Mouse (Mus musculus): ENCODE data around the gene Sars2.

Gene Sars2

DNA sequence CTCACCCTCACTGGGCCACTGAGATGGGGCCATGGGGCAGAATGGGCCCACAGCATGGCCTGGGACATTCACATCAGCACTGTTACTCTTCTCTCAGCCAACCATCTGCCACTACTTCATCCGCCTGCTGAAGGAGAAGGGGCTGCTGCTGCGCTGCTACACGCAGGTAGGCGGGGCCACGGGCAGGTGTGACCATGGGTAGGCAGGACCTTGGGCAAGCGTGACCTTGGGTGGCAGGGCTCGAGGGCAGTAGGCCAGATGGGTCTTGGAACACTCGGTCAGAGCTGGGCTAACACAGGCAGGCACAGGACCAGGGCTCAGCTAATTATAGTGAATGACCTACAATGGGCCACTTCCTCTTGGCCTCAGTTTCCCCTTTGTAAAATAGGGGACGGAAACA is 37.0 kb downstream of the Sars2 start:
- DNase-seq (ENCODE audit: low read depth), result no peak

DNA sequence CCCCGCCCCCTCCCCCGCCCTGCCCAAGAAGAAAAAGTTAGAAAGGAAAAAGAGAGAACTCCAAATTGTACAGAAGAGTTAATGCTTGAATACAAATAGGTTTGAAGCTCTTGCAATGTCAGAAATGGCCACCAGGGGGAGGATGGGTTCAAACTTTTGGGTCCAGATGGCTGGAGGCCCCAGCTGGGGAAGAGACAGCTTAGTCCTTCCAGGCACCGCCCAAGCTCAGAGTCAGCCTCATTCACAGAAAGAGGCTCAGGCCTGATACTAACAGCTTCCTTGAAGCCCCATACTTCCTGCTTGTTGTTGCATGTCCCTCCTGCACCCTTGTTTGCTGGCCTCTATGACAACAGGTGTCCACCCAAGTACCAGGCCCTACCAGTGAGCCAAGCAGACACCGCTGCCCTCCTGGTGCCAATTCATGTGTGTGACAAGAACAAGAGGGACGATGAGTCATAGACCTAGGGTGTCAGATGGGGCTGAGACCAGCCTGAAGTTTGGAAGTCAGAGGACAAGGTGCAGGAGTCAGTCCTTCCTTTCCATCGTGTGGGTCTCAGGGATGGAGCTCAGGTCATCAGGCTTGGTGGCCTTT is 38.4 kb downstream of the Sars2 start:
- peak; percentile 87 for DNase-seq (ENCODE audit: low read depth)

DNA sequence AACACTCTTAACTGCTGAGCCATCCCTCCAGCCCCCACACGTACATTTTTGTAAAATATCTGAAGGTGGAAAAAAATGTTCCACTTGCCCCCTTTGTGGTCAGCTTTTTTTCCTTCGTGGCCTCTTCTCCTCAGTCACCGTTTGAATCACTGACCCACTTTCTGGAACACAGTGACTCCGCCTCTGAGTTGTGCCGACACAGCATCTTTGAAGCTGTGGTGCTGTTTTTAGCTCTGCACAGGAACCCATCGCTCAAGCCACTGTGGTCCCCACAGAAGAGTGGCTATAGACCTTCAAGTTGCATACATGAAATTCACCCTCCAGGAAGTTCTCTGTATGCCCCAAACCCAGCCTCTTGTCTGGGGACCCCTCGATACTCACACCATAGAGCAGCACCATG is 39.1 kb downstream of the Sars2 start:
- peak; percentile 45 for DNase-seq (ENCODE audit: low read depth)

DNA sequence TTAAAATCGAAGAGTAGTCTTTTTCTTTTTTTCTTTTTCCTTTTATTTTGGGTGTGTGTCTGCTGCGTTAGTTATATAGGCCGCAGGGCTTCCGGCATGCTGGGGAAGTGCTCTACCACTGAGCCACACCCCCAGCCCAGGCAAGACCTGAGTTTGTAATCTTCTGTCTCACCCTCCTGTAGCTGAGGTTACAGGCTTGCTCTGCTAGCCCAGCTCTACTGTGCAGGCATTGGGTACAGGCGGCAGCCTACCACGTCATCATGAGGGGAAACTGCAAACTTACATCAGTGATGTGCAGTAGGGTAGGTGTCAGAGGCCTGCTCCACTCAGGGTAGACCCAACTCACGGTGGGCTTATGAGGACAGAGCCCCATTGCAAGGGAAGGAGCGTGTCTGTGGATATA is 39.5 kb downstream of the Sars2 start:
- no peak for DNase-seq (ENCODE audit: low read depth)

DNA sequence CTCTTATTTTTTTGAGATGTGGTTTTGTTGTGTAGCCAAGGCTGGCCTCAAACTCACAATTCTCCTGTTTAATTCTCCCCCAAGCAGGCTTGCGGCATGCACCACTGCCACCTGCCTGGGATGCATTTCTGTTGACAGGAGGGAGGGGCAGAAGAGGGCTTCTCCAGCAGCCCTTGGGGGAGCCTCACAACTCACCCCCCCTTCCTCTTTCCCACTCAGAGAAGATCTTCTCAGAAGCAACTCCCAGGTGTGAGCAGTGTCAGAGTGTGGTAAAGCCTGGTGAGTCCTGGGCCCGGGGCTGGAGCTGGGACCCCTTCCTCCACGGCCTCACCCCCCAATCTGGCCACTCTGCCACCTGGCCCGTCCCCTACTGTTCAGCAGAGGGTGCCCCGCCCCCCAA is 43.4 kb downstream of the Sars2 start:
- DNase-seq (ENCODE audit: low read depth), result no peak

DNA sequence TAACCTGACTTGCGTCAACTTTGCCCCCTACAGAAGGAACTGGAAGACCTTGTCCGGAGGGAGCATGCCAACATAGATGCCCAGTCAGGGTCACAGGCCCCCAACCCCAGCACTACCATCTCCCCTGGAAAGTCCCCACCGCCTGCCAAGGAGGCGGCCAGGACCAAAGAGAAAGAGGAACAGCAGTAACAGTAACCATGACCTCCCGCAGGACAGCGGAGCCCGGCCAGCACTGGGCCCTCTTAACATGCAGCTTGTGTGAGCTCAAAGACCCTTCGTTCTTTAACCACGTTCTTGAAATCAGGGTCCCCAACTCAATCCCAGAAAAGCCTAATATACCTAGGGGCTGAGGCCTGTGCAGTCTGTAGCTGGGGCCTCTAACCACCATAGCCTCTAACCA is 46.1 kb downstream of the Sars2 start:
- DNase-seq (ENCODE audit: low read depth), result no peak

DNA sequence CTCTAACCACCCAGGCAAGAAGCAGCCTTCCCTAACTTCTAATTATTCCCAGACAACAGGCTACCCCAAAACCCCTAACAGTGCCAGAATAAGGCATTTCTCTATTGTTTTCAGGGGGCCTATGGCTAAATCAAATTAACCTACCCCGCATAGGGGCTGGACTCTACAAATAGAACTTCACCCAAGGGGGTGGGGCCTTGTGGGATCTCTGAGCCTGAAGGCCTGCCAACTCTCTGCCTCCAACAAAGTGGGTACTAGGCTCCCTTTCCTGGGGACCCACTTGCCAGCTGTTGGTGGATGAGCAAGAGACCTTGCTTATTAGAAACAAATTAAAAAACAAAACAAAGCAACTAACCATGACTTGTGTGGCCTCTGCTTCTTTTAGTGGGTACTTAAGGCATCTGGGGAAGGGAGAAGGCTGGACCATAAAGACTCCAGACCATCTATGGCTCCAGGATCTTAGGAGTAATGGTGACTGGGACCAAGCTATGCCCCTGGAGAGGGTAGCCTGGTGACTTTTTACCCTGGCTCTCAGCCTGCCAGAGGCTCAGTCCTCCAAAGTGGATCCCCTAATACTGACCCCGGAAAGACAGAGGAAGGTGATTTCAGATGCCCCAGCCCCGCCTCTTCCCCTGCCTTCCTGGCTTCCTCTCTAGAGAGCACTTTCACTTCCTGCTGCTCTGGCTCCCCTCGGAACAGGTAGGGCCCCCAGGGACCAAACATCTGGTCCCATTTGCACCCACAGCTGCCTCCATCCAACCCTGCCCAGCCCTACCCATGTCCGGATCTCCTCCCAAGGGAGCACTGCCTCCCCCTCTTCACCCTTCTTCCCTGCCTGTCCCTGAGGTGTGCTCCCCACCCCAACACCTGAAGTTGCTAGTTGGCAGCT is 46.8 kb downstream of the Sars2 start, which contains the start of gene Rinl:
Gene Rinl (plus strand): TSS at position 663 of the 889 bp plus-strand sequence.
- DNase-seq (ENCODE audit: low read depth), result no peak

DNA sequence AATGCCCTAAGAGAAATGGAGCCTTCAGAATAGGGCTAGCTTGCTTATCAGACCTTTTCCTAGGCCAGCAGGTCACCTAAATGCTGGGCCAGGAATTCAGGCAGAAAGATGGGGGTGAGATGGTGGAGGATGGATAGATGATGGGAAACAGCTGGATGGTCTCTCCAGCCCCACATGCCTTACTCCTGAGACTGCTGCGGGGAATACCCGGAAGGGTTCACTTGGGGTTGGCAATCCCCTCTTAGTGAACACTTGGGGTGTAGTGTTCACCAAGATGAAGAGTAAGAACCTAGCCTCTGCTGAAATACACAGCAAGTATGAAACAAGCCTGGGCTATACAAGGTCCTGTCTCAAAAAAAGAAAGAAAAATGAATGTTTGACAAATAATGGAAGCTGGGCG is 47.4 kb downstream of the Sars2 start:
- no peak for DNase-seq (ENCODE audit: low read depth)

DNA sequence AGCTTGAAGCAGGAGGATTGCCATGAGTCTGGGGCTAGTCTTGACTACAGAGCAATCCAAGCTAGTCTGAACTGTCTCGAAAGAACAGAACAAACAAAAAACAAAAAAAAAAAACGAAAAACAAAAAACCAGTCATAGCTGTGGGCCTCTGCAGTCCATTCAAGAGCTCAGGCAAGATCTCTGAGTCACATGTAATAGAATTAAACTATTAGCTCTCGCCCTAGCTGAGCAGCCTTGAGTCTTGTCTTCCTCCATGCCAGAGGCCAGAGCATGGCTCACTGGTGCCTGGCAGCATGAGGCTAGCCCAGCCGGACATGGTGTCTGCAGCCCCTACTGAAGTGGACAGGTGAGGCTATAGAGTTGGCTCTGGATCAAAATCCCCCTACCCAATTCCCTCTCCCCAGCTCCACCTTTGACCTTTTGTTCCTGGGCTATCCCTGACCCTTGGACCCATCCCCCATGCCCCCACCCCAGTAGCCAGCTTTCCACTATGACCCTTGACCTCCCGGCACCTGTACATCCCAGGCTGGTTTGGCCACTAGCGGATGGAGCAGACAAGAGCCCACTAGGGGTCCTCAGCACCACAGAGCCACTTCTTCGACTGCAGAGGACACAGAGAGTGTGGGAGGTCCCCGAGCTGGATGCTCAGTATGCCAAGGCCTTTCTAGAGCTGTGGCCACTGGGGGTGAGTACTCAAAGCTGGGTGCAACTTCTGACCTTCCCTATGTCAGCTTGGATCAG is 48.4 kb downstream of the Sars2 start:
- no peak for DNase-seq (ENCODE audit: low read depth)

DNA sequence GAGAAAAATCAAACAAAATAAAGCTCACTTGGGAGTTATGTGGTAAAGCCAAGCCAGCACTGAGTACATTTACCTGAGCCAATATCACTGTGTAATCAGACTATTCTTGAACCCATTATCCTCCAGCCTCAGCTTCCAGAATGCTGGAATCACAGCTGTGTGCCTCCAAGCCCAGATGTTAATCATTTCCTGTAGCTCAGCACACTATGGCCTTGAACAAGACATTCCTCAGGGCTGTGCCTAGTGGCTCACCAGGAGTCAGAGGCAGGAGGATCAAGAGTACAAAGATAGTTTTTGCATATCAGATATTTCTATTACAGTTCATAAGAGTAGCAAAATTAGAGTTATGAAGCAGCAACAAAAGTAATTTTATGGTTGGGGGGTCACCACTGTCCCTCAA is 49.9 kb downstream of the Sars2 start:
- DNase-seq (ENCODE audit: low read depth), result no peak

DNA sequence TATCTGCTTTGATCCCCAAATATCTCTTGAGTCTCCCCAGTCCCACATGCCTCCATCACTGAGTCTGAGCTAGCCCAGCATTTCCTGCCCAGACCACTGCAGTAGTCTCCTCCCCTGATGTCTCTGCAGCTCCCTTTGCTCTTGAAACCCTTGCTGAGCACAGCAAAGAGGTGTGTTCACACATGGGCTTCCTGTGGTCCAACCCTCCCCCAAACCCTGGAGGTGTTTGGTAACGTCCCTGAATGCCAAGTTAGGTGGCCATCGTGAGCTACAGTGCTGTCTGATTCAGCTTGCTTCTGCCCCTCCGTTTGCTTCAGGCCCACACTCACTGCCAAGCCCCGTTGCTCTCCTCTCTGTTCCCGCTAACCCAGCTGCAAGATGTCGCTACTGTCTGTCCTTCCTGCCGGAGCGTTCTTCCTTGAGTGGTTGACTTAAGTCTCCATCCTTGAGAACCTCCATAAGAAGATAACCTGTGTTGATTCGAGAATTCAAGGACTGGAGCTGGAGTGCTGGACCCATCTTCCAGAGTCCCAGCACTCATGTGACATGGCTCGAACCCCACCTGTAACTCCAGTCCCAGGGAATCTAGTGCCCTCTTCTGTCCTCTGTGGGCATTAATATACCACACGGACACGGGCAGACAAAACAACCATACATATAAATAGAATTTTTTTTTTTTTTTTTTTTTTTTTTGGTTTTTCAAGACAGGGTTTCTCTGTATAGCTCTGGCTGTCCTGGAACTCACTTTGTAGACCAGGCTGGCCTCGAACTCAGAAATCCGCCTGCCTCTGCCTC is 50.8 kb downstream of the Sars2 start:
- peak; percentile 53 for DNase-seq (ENCODE audit: low read depth)

DNA sequence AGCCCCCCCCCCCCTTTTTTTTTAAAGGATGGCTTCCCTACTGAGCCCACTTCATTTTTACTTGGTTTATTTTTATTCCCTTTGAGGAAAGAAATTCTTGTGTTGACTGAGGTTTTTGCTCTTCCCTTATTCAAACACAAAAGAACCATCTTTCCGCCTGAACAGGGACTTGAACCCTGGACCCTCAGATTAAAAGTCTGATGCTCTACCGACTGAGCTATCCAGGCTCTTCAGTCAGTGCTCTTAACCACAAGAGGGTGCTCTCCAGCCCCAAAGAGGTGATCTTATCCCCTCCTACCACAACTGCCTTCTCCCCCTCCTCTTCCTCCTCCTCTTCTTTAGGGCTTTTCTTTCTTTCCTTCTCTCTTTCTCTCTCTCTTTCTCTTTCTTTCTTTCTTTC is 52.0 kb downstream of the Sars2 start:
- DNase-seq (ENCODE audit: low read depth), result peak; percentile 83

DNA sequence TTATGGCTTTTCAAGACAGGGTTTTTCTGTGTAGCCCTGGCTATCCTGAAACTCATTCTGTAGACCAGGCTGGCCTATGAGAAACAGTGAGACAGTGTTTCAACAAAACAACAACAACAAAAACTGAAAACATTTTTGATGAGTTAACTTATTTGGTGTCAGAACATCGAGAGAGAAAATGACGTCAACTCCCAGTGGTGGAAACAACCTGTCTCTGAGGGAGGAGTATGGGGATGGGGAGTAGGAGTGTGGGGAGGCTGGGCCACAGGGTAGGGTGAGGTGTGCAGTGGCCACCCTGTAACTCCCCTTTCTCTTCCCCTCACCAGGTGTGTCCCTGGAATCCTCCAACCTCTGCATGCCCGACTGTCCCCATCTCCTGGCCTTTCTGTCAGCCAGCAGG is 52.7 kb downstream of the Sars2 start:
- DNase-seq (ENCODE audit: low read depth), result no peak

DNA sequence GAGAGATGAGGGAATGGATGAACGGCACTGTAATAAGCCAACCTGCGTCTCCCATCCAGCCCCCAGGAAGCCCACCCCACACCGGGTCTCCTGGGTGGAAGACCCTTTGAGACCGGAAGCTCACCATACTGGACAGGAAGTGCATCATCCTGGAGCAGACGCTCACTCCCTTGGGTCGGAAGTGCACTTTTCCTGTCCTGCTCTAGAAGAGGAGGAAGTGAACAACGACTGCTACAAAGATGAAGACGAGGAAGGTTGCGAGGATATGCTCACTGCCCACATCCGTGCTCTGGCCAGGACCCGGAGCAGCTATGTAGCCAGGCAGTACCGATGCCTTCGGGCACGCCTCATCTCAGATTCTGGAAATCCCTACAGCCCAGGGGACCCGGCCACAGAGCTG is 54.0 kb downstream of the Sars2 start:
- peak; percentile 84 for DNase-seq (ENCODE audit: low read depth)

DNA sequence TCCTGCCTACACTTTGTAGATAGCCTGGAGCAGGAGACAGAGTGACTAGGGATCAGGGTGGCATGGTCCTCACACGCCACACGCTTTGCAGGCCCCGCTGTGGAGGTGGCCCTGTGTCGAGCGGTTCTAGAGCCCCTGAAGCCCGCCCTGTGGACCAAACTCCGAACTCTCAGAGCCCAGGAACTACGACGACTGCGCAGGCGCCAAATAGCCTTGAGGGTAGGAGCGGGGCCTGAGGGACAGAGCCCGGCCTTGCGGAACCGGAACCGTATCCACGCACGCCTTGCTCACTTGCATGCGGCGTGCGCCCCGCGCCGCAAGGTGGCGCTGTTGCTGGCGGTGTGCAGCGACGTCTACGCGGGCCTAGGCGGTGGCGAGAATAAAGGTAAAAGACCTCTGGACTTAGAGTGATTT is 54.8 kb downstream of the Sars2 start:
- DNase-seq (ENCODE audit: low read depth), result peak; percentile 92

DNA sequence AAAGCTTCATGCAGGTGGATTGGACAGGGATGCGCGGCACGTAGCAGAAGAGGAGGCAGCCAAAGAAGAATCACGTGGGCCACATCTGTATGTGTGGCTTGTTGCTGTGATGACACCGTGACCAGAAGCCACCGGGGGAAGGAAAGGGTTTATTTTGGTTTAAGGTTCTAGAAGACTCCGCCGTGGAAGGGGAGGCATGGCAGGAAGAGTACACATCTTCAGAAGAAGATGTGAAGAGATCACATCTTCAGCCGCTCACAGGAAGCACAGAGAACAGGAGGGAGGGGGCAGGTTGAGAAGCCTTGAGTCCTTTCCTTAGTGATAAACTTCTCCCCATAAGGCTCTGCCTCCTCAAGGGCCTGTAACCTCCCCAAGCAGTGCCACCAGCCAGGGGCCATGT is 58.2 kb downstream of the Sars2 start:
- DNase-seq (ENCODE audit: low read depth), result no peak

DNA sequence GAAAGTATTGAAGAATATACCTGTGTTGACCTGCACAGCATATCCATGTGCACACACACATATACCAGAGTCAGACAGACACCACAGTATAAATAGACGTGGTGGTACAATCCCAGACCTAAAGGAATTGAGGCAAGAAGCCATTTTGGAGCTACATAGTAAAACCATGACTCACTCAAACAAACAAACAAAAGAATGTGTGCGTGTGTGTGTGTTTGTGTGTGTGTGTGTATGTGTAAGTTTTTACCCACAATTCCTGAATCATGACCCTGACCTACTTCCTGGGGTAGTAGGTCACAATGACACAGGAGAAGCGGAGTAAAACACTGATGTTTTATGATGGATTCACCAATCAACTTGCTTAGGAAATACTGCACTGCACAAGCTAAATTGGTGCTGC is 59.7 kb downstream of the Sars2 start:
- peak; percentile 54 for DNase-seq (ENCODE audit: low read depth)

DNA sequence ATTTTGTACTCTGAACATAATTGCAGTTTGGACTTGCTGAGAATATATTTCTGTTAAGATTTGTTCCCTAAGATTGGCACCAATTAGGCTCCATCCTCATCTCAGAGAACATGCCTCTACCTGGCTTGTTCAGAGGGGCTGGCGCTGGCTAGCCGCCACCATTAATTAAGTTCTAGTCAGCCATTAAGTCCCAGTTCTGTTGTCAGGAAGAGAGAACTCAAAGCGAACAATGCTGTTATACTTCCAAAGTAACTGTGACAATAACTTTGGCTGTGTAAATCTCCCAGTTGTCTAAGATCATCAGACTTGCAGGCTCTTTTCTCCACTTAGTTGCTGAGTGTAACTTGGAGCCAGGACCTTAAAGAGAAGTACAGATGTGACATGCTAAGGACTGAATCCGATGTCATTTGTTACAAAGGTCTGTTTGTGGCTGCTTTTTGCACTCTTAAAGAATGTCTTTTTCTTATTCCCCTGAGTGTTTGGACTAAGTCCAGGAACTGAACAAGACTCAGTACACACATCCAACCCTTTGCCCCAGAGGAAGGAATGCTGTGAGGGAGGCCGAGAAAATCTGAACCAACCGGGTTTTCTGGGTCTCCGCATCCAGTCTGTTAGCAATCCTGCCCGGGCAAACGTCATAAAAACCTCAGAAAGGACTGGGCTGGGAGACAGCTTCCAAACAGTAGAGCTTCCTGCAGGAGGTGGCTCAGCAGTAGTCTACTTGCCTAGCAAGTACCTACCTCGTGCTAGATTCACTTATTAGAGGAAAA is 60.3 kb downstream of the Sars2 start:
- no peak for DNase-seq (ENCODE audit: low read depth)

DNA sequence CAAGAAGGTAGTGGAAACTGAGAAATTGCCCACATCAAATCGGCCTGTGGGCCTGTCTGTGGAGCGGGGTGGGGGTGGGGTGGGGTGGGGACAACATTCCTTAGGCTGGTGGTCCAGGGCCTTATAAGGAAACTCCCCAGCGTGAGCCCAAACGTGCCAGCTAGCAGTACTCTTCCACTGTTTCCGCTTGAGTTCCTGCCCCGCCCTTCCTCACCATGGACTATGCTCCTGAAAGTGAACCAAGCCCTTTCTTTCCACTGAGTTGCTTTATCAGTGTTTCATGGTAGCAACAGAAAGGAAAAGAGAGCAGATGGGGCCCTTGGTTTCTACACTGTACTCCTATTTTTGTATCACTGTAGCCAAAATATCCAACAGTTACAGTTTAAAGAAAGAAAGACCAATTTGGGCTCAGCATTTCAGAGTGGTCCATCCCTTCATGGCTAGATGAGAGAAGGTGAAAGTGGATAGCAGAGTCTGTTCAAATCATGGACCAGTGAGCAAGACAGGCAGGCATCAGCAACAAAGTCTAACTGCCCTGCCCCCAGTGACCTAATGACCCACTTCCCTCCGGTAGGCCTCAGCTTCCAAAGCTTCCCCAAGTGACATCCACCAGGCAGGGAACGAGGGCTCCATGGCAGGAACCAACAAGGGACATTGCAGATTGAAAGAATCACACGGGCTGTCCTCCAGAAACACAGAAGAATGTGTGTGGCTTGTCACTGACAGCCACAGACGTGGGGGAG is 61.2 kb downstream of the Sars2 start:
- DNase-seq (ENCODE audit: low read depth), result peak; percentile 53

All from 416B (cell line).